Mouse (Mus musculus) urinary bladder, postnatal 36 days (tissue): ENCODE data around the gene 1700007K13Rik.

Experiments used
- DNase-seq, 2 experiments: peaks; one replicate each; pipeline ENCODE4 v3.0.0; 2022; ENCODE audit warnings: low spot score in 2 of 2, mixed read lengths in 1 of 2

The 1700007K13Rik gene

GRCm38 (mm10) chr2:28415387-28416024, 50.6 kb downstream of the 1700007K13Rik start:
- DNase-seq = peak in 1 of 2 experiments; percentile 23

- no peak for DNase-seq
Measured at GRCm38 (mm10) chr2:28414757-28415137, 51.4 kb downstream of the 1700007K13Rik start.

GRCm38 (mm10) chr2:28414116-28414756, 51.9 kb downstream of the 1700007K13Rik start:
- DNase-seq = no peak

GRCm38 (mm10) chr2:28412936-28413335, 53.2 kb downstream of the 1700007K13Rik start:
- no peak for DNase-seq
